Mouse (Mus musculus) heart, embryonic 11.5 days (tissue): ENCODE results near the gene Rpp38. TPM values are rescaled to one million over a fixed set of nuclear protein-coding genes. Genes with fewer than 3 reads are reported as not detected.

Experiments
- ATAC-seq: fragments of 200-750 bp; cut with Nextera tagmentation; replicated peaks from 2 replicates; pipeline ENCODE4 v1.8.0; 2017; ENCODE audit warnings: moderate library complexity; ENCODE audit not compliant: insufficient number of reproducible peaks, low FRiP score, low TSS enrichment
- H3K27ac ChIP-seq: fragments of 300-500 bp; sonication (generic); 2 replicates; pipeline ENCODE4 v1.5.1; 2014; ENCODE audit warnings: mild to moderate bottlenecking, low read depth, low read length
- H3K27me3 ChIP-seq: fragments of 300-500 bp; sonication (generic); 2 replicates; pipeline ENCODE4 v1.6.1; 2014; ENCODE audit warnings: mild to moderate bottlenecking, low read length, mixed read lengths; ENCODE audit not compliant: control insufficient read depth, insufficient read depth
- H3K36me3 ChIP-seq: fragments of 300-500 bp; sonication (generic); 2 replicates; pipeline ENCODE4 v1.6.1; 2014; ENCODE audit warnings: mild to moderate bottlenecking, low read length, moderate library complexity, mixed read lengths; ENCODE audit not compliant: control insufficient read depth, insufficient read depth
- H3K4me1 ChIP-seq: fragments of 300-500 bp; sonication (generic); 2 replicates; pipeline ENCODE4 v1.6.1; 2014; ENCODE audit warnings: low read length; ENCODE audit not compliant: control insufficient read depth, insufficient read depth
- H3K4me2 ChIP-seq: fragments of 300-500 bp; sonication (generic); 2 replicates; pipeline ENCODE4 v1.6.1; 2014; ENCODE audit warnings: mild to moderate bottlenecking, moderate library complexity
- H3K4me3 ChIP-seq: fragments of 300-500 bp; sonication (generic); 2 replicates; pipeline ENCODE4 v1.5.1; 2014; ENCODE audit warnings: low read depth, low read length
- H3K9ac ChIP-seq: fragments of 300-500 bp; sonication (generic); 2 replicates; pipeline ENCODE4 v1.6.1; 2014; ENCODE audit warnings: mild to moderate bottlenecking, low read depth, low read length, moderate library complexity
- H3K9me3 ChIP-seq: fragments of 300-500 bp; sonication (generic); replicated peaks from 2 replicates; pipeline ENCODE4 v1.6.1; 2016; ENCODE audit warnings: low read length; ENCODE audit not compliant: control insufficient read depth
- WGBS: fragments of 180-500 bp; shearing (Covaris S2); extraction: QIAGEN DNeasy Blood & Tissue Kit; methylation state at CpG from one replicate; pipeline ENCODE4 v1.1.7; 2014; ENCODE audit not compliant: insufficient replicate concordance; 5-methylcytosine and 5-hydroxymethylcytosine counted together
- polyA plus RNA-seq: library from polyadenylated mRNA; unstranded; fragments of >200 nt; fragmentation: Nextera tagmentation; extraction: Ambion mirVana; gene quantifications from 2 replicates; pipeline ENCODE4 v1.2.1, GENCODE M21; 2014

Rpp38 gene
- polyA plus RNA-seq, 1 experiment from 2014 or later: 16.2 TPM

DNA sequence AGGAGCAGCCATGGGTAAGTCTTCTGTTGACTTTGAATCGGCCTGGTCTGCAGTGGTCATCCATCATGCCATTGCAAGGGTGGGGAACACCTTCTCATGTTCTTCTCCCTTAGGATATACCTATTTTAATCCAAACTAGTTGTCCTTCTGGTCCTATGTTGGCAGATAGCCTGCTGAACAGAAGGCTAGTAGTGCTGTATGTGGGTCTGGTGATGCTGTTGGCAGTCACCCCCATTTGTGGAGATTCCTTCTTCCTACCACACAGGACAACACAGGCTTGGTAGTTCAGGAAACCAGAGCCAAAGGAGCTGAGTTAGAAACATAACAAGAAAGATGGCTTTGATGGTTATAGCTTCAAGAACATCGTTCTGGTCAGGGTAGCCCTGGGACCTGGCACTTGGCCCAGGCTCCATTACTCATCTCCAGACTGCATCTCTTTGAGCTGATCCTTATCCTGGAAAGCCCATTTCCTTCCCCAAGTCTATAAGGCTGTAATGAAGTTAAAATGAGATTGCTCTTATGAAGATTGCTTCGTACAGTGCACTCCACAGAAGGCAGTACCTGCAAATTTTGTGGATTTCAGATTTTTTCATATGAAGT, 26.9 kb downstream of the Rpp38 start:
- Histone ChIP-seq H3K27ac (no peak overlapping the region), H3K9me3 (no peaks in the 10 kb centered on the region), H3K4me1 (no peaks in the 10 kb centered on the region), H3K4me2 (no peak overlapping the region), H3K4me3 (no peak overlapping the region), H3K9ac (no peak overlapping the region), H3K27me3 (no peaks in the 10 kb centered on the region), H3K36me3 (peaks cover 10% of the 10 kb centered on the region)
- 83% methylated on average over 3 of the region's 3 CpGs for WGBS
- ATAC-seq: no peak

DNA sequence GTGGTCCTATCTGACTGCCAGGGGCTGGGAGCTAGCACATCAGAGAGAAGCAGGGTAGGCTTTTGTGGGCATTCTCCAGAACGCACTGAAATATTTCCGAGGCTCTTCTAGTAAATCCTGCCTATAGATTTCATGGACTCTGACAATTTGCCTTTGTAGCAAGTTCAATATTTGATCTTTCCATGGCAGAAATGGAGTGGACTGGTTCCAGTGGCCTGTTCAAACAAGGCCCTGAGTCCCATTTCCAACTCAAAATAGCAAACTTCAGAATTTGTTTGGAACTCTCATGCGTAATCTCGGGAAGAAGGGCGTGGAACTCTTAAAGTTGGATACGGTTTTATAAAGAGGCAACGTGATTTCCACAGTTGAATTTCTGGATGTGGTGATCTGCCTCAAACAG, 36.6 kb downstream of the Rpp38 start:
- Histone ChIP-seq H3K27ac (no peak overlapping the region), H3K9me3 (no peaks in the 10 kb centered on the region), H3K27me3 (no peaks in the 10 kb centered on the region), H3K4me2 (no peak overlapping the region), H3K36me3 (no peaks in the 10 kb centered on the region), H3K4me1 (no peaks in the 10 kb centered on the region), H3K9ac (no peak overlapping the region), H3K4me3 (no peak overlapping the region)
- WGBS: 91% methylated on average over 7 of the region's 7 CpGs
- ATAC-seq: no peak

DNA sequence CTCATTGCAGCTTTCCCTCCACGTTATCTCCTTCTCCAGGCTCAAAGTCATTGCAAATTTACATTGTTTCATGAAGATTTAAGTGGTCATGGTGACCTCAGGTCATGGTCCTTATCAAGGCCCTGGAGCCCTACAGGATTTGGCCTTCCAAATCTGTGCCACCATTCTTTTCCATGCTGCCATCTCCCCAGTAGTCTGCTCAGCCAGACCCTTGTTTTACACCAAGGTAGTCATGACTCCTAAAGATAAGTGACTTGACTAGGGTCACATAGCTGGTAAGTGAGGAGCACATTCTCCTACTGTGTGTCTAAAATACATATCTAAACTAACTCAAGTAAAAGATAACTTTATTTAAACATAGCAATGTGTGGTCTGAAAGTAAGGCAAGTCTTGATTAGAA, 40.3 kb downstream of the Rpp38 start:
- H3K4me2 ChIP-seq: no peak overlapping the region
- ATAC-seq: no peak
- H3K36me3 ChIP-seq: no peaks in the 10 kb centered on the region
- H3K4me3 ChIP-seq: no peak overlapping the region
- no peaks in the 10 kb centered on the region for H3K9me3 ChIP-seq
- 61% methylated on average over 1 of the region's 1 CpGs for WGBS
- no peaks in the 10 kb centered on the region for H3K27me3 ChIP-seq
- no peaks in the 10 kb centered on the region for H3K4me1 ChIP-seq
- H3K9ac ChIP-seq: no peak overlapping the region
- no peak overlapping the region for H3K27ac ChIP-seq

DNA sequence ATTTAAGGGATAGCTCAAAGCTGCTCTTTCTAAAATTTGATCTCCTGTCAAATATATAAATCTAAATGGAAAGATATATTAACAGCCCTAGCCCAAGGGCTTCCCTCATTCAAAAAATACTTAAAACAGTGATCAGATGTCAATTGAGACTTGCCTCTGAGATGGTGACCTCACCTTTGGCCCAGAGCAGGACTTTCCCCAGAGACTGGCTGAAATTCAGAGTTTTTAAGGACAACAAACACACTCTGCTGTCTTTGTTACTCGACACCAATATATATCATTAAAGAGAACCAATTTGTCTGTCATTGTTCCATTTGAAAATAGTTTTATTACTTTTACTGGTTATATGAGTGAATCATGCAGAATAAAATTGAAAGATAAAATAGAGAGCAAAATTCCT, 42.9 kb downstream of the Rpp38 start:
- WGBS: 85% methylated on average over 1 of the region's 1 CpGs
- H3K27me3 ChIP-seq: no peaks in the 10 kb centered on the region
- no peak overlapping the region for H3K4me2 ChIP-seq
- no peak overlapping the region for H3K4me3 ChIP-seq
- no peak for ATAC-seq
- H3K9ac ChIP-seq: no peak overlapping the region
- no peaks in the 10 kb centered on the region for H3K9me3 ChIP-seq
- H3K36me3 ChIP-seq: no peaks in the 10 kb centered on the region
- H3K4me1 ChIP-seq: peaks cover 8% of the 10 kb centered on the region
- no peak overlapping the region for H3K27ac ChIP-seq

DNA sequence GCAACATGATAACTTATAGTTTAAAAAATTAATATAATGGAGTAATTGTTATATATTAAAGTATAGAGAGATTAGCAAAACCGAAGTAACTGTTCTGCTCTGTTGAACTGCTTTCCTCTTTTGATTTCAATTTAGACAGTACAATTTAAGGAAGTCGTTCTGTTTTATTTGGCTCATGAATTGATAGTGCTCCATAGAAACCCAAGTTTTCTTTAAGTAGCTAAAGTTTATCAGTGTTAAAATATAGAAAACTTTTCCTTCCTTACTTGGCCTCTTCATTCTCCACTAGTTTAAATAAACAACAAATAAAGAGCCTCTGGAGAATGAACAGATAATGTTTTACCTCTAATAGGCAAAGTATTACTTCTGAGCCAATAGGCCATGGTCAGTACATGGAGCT, 46.2 kb downstream of the Rpp38 start:
- 65% methylated on average over 2 of the region's 2 CpGs for WGBS
- Histone ChIP-seq H3K4me2 (peak overlapping the region; percentile 83; the same call in 1 of the 2 replicates), H3K9ac (no peak overlapping the region), H3K4me3 (no peak overlapping the region), H3K36me3 (no peaks in the 10 kb centered on the region), H3K9me3 (no peaks in the 10 kb centered on the region), H3K4me1 (peaks cover 11% of the 10 kb centered on the region), H3K27ac (no peak overlapping the region), H3K27me3 (no peaks in the 10 kb centered on the region)
- ATAC-seq: no peak

DNA sequence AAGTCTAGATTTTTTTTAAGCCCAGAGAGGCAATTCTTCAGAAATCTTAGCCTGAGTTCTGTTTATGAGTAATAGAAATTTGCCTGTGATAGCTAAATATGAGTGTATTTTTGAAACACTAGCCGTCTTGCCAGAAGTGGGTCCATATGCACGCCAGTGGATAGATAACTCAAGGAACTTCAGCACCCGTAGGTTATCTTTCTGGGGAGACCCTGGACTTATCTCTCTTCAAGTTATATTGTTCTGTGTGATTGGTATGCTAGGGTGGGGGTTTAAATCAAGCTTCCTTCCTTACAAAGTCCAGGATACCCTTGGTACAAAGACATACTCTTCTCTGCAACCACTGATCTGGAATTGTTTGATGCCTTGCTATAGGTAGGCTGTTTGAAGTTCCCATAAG, 46.7 kb downstream of the Rpp38 start:
- Histone ChIP-seq H3K36me3 (no peaks in the 10 kb centered on the region), H3K9ac (0 out of 2 replicates have a peak overlapping the region, but pooled peaks have one; percentile 28), H3K9me3 (no peaks in the 10 kb centered on the region), H3K27me3 (no peaks in the 10 kb centered on the region), H3K4me1 (peaks cover 11% of the 10 kb centered on the region), H3K4me3 (peak overlapping the region; percentile 86), H3K4me2 (peak overlapping the region; percentile 83), H3K27ac (peak overlapping the region; percentile 89; the same call in 1 of the 2 replicates)
- 13% methylated on average over 3 of the region's 3 CpGs for WGBS
- ATAC-seq: no peak

DNA sequence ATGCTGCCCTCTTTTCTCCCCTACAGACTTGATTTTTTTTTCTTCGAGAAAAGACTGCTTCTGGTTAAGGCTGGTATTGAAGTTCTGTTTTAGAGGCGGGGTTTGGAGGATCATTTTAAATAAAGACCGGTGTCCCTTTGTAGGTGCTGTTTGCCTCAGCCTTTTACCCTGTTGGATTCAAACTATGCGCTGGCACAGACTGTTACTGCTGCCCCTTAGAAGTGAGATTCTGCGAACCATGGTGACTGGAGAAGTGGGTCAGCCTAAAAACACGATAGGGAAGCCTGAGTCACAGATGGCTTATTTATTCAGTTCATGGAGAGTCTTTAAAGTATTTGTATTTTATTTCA, 47.3 kb downstream of the Rpp38 start:
- ATAC-seq: no peak
- no peaks in the 10 kb centered on the region for H3K9me3 ChIP-seq
- H3K4me2 ChIP-seq: peak overlapping the region; percentile 83
- peak overlapping the region; percentile 86 for H3K4me3 ChIP-seq
- no peaks in the 10 kb centered on the region for H3K36me3 ChIP-seq
- H3K9ac ChIP-seq: peak overlapping the region; percentile 89
- peak overlapping the region; percentile 89 for H3K27ac ChIP-seq
- H3K4me1 ChIP-seq: peaks cover 11% of the 10 kb centered on the region
- WGBS: 2% methylated on average over 6 of the region's 6 CpGs
- no peaks in the 10 kb centered on the region for H3K27me3 ChIP-seq

DNA sequence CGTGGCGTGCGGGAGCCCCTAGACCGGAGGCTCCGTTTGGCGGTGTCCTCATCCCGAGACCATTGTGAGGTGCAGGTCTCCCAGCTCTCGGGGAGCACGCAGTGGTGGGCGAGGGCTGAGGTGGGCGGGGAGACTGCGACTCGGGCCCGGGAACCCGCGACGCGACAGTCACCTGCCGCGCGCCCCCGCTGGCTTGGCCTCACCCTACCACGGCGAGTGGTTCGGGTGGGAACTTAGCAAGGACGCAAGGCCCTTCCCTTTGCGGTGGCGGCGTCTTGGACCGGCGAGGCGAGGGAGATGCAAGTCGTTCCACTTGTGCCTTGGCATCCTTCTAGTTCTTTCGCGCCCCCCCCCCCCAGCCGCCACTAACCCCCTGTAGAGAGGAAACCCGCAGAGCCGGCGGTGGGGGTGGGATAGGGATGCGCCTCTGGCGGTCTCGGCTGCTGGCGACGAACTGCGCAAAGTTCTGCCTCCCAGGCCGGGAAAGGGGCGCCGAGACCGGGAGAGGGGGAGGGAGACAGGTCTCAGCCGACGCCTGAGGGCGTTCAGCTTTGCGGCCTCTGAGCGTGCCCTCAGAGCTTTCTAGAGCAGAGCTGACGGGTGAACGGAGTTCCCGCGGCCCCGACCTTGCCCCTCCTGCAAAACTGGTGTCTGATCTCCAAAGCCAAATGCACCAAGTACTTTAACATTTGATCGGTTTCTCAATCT, 47.8 kb downstream of the Rpp38 start:
- H3K27ac ChIP-seq: peak overlapping the region; percentile 89
- peak overlapping the region; percentile 89 for H3K9ac ChIP-seq
- H3K36me3 ChIP-seq: no peaks in the 10 kb centered on the region
- no peaks in the 10 kb centered on the region for H3K9me3 ChIP-seq
- ATAC-seq: peak; percentile 35
- no peaks in the 10 kb centered on the region for H3K27me3 ChIP-seq
- under 1% methylated on average over 52 of the region's 60 CpGs for WGBS
- peak overlapping the region; percentile 83 for H3K4me2 ChIP-seq
- peaks cover 11% of the 10 kb centered on the region for H3K4me1 ChIP-seq
- peak overlapping the region; percentile 86 for H3K4me3 ChIP-seq
